Mouse (Mus musculus): ENCODE results near the gene Pum3. TPM values are rescaled to one million over a fixed set of nuclear protein-coding genes. Genes with fewer than 3 reads are reported as not detected.

Pum3 gene
- polyA plus RNA-seq (2014; fragmentation: Illumina TruSeq; extraction: RNeasy Lipid Tissue Mini Kit (QIAGEN cat#74804); ENCODE audit: low replicate concordance): 64.9 TPM

GRCm38 (mm10) chr19:27429745-27430251 is at the start of gene Pum3:
TSS of gene Pum3 (minus strand) at chr19:27429825.

Other genes with a start within 250 kb of the Pum3 start
- gene Vldlr, start 213.3 kb downstream of the Pum3 start, polyA plus RNA-seq (2014; fragmentation: Illumina TruSeq; extraction: RNeasy Lipid Tissue Mini Kit (QIAGEN cat#74804); ENCODE audit: low replicate concordance): 3.7 TPM
- gene Kcnv2, start 107.2 kb downstream of the Pum3 start, polyA plus RNA-seq (2014; fragmentation: Illumina TruSeq; extraction: RNeasy Lipid Tissue Mini Kit (QIAGEN cat#74804); ENCODE audit: low replicate concordance): 0.11 TPM

All from small intestine, adult 10 weeks (tissue).